Mouse (Mus musculus): ENCODE data around the gene Prickle3.

DNA sequence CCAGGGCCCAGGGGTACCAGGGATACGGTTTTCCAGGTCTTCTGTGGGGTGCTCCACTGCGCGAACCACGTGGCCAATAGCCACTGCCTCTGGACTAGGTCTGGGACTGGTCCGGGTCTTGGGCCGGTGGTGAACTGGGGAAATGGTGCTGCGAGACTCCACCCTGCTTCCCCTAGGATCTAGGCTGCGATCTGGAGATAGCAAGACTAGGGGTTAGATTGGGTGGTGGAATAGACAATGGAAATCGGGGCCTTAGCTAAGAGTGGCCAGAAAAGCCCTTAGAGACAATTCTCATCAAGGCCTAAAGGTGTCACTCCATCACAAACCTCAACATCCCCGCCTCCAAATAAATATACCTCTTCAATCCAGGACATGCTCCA, 17.9 kb downstream of the Prickle3 start:
- TF ChIP-seq UBTF (IDR thresholded peaks at IDR 0.05; ENCODE audit: borderline replicate concordance, insufficient read depth, low read depth, low read length) (no peak), SMC3 (IDR thresholded peaks at IDR 0.05; ENCODE audit: low read depth, low read length) (no peak), POLR2A (IDR thresholded peaks at IDR 0.05; ENCODE audit: control insufficient read depth in 1 of 2, insufficient read depth in 1 of 2, low read depth in 1 of 2, low read length in 2 of 2, poor library complexity in 1 of 2) (no peak)

Data from MEL (cell line).